Mouse (Mus musculus) cortical plate, adult 2 months (tissue): Measurements from ENCODE around the gene Slc16a11. TPM values are rescaled to one million over a fixed set of nuclear protein-coding genes. Genes with fewer than 3 reads are reported as not detected.

ENCODE experiments used
- H3K27ac ChIP-seq: fragments of 200-500 bp; 2 replicates; pipeline ENCODE4 v1.5.1; 2012; ENCODE audit warnings: low read length, control low read depth, inconsistent platforms; ENCODE audit not compliant: insufficient read depth
- H3K4me1 ChIP-seq: fragments of 200-500 bp; 2 replicates; pipeline ENCODE4 v1.6.1; 2011; ENCODE audit warnings: low read length; ENCODE audit not compliant: control insufficient read depth, insufficient read depth
- H3K4me3 ChIP-seq: fragments of 200-500 bp; 2 replicates; pipeline ENCODE4 v1.5.1; 2011; ENCODE audit warnings: mild to moderate bottlenecking, low read length, control low read depth; ENCODE audit not compliant: insufficient read depth
- CTCF ChIP-seq: fragments of 200-500 bp; IDR thresholded peaks from 2 replicates; pipeline ENCODE4 v1.5.1; 2011; ENCODE audit warnings: mild to moderate bottlenecking, control low read depth, low read length; ENCODE audit not compliant: insufficient read depth; ENCODE audit errors: extremely low read depth
- POLR2A ChIP-seq: fragments of 200-500 bp; IDR thresholded peaks from 2 replicates; pipeline ENCODE4 v1.6.1; 2011; ENCODE audit warnings: mild to moderate bottlenecking, low read length, control low read depth; ENCODE audit not compliant: insufficient read depth; ENCODE audit errors: extremely low read depth
- polyA plus RNA-seq: library from polyadenylated mRNA; depleted of rRNA; stranded (reverse); fragments of >200 nt; gene quantifications from 2 replicates; pipeline ENCODE4 v1.2.3, GENCODE M21; 2012; rRNA removed

Gene Slc16a11
- polyA plus RNA-seq, 1 experiment, result 57.4 TPM

GRCm38 (mm10) chr11:70242591-70242990, 30.0 kb downstream of the Slc16a11 start:
- no peaks in the 10 kb centered on the region for H3K4me1 ChIP-seq

DNA sequence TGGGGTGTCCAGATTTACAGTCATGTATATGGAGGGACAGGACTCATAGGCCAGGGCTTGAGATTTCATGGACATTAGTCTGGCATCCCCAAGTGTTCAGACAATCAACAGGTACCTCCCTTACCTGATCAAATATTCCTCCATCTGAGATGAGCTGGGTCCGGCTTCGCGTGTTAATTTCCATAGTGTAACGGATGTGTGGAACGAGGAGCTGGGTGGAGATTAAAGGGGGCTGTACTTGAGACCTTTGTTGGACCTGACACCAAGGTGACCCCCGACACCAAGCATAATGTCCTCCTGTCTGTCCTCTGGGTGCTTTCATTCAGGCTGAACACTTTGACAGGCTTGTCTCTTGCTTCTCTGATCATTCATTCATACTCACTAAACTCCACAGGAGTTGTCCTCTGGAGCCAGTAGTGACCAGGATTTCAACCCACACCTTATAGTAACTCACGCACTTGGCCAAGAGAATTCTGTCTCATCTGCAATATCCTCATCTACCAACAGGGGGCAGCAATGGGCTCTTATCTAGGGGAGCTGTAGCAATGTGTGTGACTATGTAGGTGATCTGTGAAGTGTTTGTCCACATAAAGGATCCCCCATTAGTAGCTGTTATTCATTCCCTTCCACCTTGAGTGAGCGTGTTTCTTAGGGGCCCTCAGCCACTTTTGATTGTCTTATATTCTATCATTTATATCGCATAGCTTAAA, 34.7 kb downstream of the Slc16a11 start:
- no peak overlapping the region for H3K4me3 ChIP-seq
- H3K4me1 ChIP-seq, result no peaks in the 10 kb centered on the region
- TF ChIP-seq POLR2A (no peak), CTCF (peak; percentile 65)
- H3K27ac ChIP-seq, result no peak overlapping the region

More at GRCm38 (mm10) chr11:70242591-70242990, 30.0 kb downstream of the Slc16a11 start:
- TF ChIP-seq POLR2A, result no peak
- no peak for TF ChIP-seq CTCF
- Histone ChIP-seq H3K27ac (no peak overlapping the region), H3K4me3 (no peak overlapping the region)

GRCm38 (mm10) chr11:70250150-70250549, 37.6 kb downstream of the Slc16a11 start:
- Histone ChIP-seq H3K27ac (no peak overlapping the region), H3K4me3 (no peak overlapping the region), H3K4me1 (no peaks in the 10 kb centered on the region)
- no peak for TF ChIP-seq POLR2A
- TF ChIP-seq CTCF, result no peak

GRCm38 (mm10) chr11:70251853-70252252, 39.3 kb downstream of the Slc16a11 start:
- H3K4me3 ChIP-seq, result no peak overlapping the region
- no peaks in the 10 kb centered on the region for H3K4me1 ChIP-seq
- TF ChIP-seq CTCF (no peak), POLR2A (no peak)
- H3K27ac ChIP-seq, result no peak overlapping the region

- Histone ChIP-seq H3K4me3 (no peak overlapping the region), H3K4me1 (no peaks in the 10 kb centered on the region), H3K27ac (no peak overlapping the region)
- TF ChIP-seq POLR2A (no peak), CTCF (no peak)
Observed at GRCm38 (mm10) chr11:70254337-70254736, 41.8 kb downstream of the Slc16a11 start.

GRCm38 (mm10) chr11:70254931-70255531, 42.5 kb downstream of the Slc16a11 start, which contains the start of gene Alox12:
Gene Alox12, minus strand, starts transcription at chr11:70255353.
- H3K27ac ChIP-seq, result no peak within 1 kb of the TSS
- no peaks in the 10 kb centered on the region for H3K4me1 ChIP-seq
- no peak within 1 kb of the TSS for H3K4me3 ChIP-seq
- peak; percentile 22; the same call in 1 of the 2 replicates for TF ChIP-seq CTCF
- no peak for TF ChIP-seq POLR2A

DNA sequence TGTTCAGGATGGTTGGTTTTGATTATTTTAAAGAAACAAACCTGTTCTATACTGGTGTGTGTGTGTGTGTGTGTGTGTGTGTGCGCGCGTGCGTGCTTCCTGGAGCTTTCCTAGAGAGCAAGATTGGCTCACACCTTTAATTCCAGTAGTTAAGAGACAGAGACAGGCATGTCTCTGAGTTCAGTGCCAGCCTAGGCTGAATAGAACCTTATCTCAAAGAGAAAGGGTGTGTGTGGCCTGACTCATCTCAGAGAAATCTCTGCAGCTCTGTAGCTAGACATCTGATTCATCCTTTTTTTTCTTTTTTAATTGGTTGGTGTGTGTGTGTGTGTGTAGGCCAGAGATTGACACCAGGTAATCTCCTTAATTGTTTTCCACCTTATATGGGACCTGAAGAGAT, 46.5 kb downstream of the Slc16a11 start:
- Histone ChIP-seq H3K4me3 (no peak overlapping the region), H3K27ac (no peak overlapping the region), H3K4me1 (no peaks in the 10 kb centered on the region)
- no peak for TF ChIP-seq POLR2A
- TF ChIP-seq CTCF, result no peak

DNA sequence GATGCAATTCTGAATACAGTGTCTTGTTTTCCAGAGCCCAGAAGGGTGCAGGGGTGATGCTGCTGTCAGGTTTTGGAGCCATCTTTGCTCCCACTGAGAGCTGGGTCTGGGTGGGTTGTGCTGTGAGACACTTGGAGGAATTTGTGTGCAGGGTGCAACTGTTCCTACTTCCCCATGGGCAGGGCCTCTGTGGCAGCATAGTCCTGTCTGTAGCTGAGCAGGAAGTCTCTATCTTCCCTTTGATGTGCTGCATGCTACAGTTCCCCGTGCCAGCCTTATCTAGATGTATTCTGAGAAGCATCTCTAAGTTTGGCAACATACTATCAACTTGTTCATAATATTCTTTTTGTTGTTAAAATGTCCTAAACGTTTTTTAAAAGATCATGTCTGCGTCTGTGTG, 52.7 kb downstream of the Slc16a11 start:
- H3K4me3 ChIP-seq, result no peak overlapping the region
- H3K4me1 ChIP-seq, result no peaks in the 10 kb centered on the region
- TF ChIP-seq POLR2A, result no peak
- no peak for TF ChIP-seq CTCF
- no peak overlapping the region for H3K27ac ChIP-seq

DNA sequence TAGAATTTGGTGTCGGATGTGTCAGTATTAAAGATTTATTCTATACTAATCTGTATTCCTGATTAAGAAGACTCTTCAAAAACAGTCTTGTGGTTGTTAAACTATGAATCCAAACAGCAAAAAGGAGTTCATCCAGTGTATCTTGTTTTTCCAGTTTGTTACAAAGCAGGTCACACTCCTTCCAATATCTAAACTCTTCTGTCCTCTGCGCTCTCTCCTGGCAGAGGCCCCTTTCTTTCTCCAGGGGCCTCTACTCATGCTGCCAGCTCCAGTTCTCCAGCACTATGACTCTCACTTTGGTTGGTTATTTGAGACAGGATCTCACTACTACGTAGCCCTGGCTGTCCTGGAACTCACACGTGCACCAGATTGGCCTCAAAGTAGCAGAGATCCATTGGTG, 53.3 kb downstream of the Slc16a11 start:
- TF ChIP-seq CTCF (no peak), POLR2A (no peak)

More for the DNA sequence above, 53.3 kb downstream of the Slc16a11 start:
- no peak overlapping the region for H3K4me3 ChIP-seq
- H3K4me1 ChIP-seq, result no peaks in the 10 kb centered on the region
- H3K27ac ChIP-seq, result no peak overlapping the region

Other genes starting within 250 kb of the Slc16a11 start
- gene Cldn7, start 248.0 kb upstream of the Slc16a11 start, polyA plus RNA-seq, result not detected in 2 replicates
- gene Ctdnep1, start 231.6 kb upstream of the Slc16a11 start, polyA plus RNA-seq, result 121 and 139 TPM in 2 replicates
- 121 and 126 TPM in 2 replicates for gene Elp5, start 230.2 kb upstream of the Slc16a11 start, polyA plus RNA-seq
- 330 and 334 TPM in 2 replicates for gene Gabarap, start 221.6 kb upstream of the Slc16a11 start, polyA plus RNA-seq
- gene Phf23, start 217.0 kb upstream of the Slc16a11 start, polyA plus RNA-seq, result 37.6 and 38.2 TPM in 2 replicates
- gene Dvl2, start 212.2 kb upstream of the Slc16a11 start, polyA plus RNA-seq, result 26.9 and 30.4 TPM in 2 replicates
- 66.5 and 71.6 TPM in 2 replicates for gene Acadvl, start 197.3 kb upstream of the Slc16a11 start, polyA plus RNA-seq
- 816 and 828 TPM in 2 replicates for gene Dlg4, start 195.8 kb upstream of the Slc16a11 start, polyA plus RNA-seq
- 2.3 and 3.5 TPM in 2 replicates for gene Asgr1, start 158.7 kb upstream of the Slc16a11 start, polyA plus RNA-seq
- 0.23 TPM in 2 replicates for gene Asgr2, start 120.1 kb upstream of the Slc16a11 start, polyA plus RNA-seq
- gene Mgl2, start 82.4 kb upstream of the Slc16a11 start, polyA plus RNA-seq, result 0.63 and 0.95 TPM in 2 replicates
- gene Clec10a, start 56.6 kb upstream of the Slc16a11 start, polyA plus RNA-seq, result 1.1 and 1.6 TPM in 2 replicates
- 6.2 and 6.3 TPM in 2 replicates for gene Slc16a13, start 8.3 kb downstream of the Slc16a11 start, polyA plus RNA-seq
- gene Bcl6b, start 17.0 kb downstream of the Slc16a11 start, polyA plus RNA-seq, result 1.2 and 1.4 TPM in 2 replicates
- 65.5 and 68.4 TPM in 2 replicates for gene 0610010K14Rik, start 25.2 kb downstream of the Slc16a11 start, polyA plus RNA-seq
- 10.0 and 10.4 TPM in 2 replicates for gene Gm21988, start 27.1 kb downstream of the Slc16a11 start, polyA plus RNA-seq
- gene Rnasek, start 27.1 kb downstream of the Slc16a11 start, polyA plus RNA-seq, result 330 and 337 TPM in 2 replicates
- 1.5 and 1.6 TPM in 2 replicates for gene Alox12, start 42.6 kb downstream of the Slc16a11 start, polyA plus RNA-seq
- gene Alox12e, start 109.9 kb downstream of the Slc16a11 start, polyA plus RNA-seq, result 0.08 TPM in 1 of 2 replicates, not detected in the other
- gene Alox15, start 139.3 kb downstream of the Slc16a11 start, polyA plus RNA-seq, result 0.06 and 0.10 TPM in 2 replicates
- 19.0 and 20.2 TPM in 2 replicates for gene Pelp1, start 197.3 kb downstream of the Slc16a11 start, polyA plus RNA-seq
- 58.1 and 61.5 TPM in 2 replicates for gene Arrb2, start 219.9 kb downstream of the Slc16a11 start, polyA plus RNA-seq
- 14.8 and 15.4 TPM in 2 replicates for gene Med11, start 239.2 kb downstream of the Slc16a11 start, polyA plus RNA-seq
- 0.44 and 0.47 TPM in 2 replicates for gene Zmynd15, start 246.7 kb downstream of the Slc16a11 start, polyA plus RNA-seq
- 1.7 and 2.4 TPM in 2 replicates for gene Cxcl16, start 247.2 kb downstream of the Slc16a11 start, polyA plus RNA-seq